Mouse (Mus musculus) C2C12 (cell line): ENCODE data around the gene Tm4sf4.

ENCODE experiments used
- CTCF ChIP-seq: IDR thresholded peaks from one replicate; pipeline ENCODE4 v1.5.1; 2011; ENCODE audit not compliant: control insufficient read depth, insufficient read depth, insufficient read length
- MYOD1 ChIP-seq: IDR thresholded peaks from one replicate; pipeline ENCODE4 v1.6.1; 2011; ENCODE audit warnings: low read depth; ENCODE audit not compliant: control insufficient read depth, insufficient read length
- USF1 ChIP-seq: IDR thresholded peaks from one replicate; pipeline ENCODE4 v1.6.1; 2011; ENCODE audit warnings: low read depth, mild to moderate bottlenecking, control low read depth, moderate library complexity

- no peak for TF ChIP-seq CTCF
- TF ChIP-seq MYOD1: no peak
- no peak for TF ChIP-seq USF1
Measured at GRCm38 (mm10) chr3:57463302-57463701, 38.2 kb downstream of the Tm4sf4 start.
